Mouse (Mus musculus): ENCODE results near the gene Ccdc151. TPM values are rescaled to one million over a fixed set of nuclear protein-coding genes. Genes with fewer than 3 reads are reported as not detected.

Ccdc151 gene
- polyA plus RNA-seq, 2 experiments from 2014 or later = not detected

DNA sequence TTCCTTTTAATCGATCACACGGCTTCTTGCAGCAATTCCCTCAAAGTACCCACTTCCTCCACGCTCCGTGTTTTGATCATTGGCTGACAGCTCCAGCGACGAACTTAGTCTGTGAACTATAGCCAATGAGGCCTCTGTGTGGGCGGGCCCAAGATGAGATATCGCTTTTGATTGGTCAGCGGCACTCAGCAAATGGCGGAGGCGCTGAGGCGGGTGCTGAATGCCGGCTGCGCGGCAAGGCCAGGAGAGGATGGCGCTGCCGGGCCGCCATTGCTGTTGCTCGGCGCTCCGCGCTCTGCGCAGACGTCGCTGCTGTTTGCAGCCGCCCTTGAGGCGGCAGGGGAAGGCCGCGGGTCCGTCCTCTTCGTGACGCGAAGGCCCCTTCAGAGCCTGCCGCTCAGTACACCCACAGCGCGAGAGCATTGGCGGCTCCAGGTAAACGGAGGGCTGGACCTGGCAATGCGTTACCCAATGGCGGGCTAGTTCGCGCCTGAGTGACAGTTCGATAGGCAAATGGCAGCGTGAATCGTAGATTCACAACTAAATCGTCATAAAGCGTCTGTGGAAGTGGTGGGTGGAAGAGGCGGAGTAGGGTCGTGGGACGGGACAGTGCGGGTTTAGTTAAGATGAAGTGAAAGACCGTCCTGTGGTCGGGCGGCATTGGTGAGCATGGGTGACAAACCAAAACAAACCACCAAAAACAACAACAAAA lies 46.7 kb downstream of the Ccdc151 start, which contains the start of gene Swsap1:
TSS of gene Swsap1 (plus strand) at position 186 of the 712 bp plus-strand sequence.
- ATAC-seq = peak; percentile 89

DNA sequence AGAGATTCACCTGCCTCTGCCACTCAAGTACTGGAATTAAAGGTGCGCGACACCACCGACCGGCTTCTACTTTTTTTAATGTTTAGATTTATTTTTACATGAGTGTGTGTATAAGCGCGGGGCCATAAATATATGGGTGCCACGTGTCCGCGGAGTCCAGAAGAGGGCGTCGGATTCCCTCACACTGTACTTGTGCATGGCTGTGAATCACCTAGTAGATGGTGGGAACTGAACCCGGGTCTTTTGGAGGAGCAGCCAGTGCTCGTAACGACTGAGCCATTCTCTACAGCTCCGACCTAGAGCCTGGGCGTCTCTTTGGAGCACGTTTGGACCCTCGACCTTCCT lies 47.2 kb downstream of the Ccdc151 start:
- peak; percentile 29 for ATAC-seq

- ATAC-seq = no peak
Measured at GRCm38 (mm10) chr9:21954635-21955034, 47.8 kb downstream of the Ccdc151 start.

DNA sequence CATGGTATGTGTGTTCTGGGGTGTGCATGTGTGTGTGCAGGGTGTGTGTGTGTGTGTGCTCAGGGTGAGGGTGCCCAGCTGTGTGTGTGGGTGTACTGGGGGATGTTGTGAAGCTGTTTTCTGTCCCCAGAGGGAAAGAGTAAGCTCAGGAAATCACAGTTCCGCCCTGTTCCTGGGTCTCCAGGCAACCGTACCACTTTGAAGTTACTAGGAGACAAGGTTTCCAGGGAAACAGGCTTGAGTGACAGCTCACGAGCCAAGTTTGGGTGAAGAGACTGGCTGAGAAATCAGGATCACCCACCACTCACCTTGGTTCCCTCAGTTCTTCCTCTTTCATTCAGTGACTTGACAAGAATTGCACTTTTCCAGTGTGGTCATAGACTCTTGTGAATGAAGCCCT lies 48.8 kb downstream of the Ccdc151 start:
- ATAC-seq = no peak

GRCm38 (mm10) chr9:21951977-21952376 lies 50.5 kb downstream of the Ccdc151 start:
- no peak for ATAC-seq

DNA sequence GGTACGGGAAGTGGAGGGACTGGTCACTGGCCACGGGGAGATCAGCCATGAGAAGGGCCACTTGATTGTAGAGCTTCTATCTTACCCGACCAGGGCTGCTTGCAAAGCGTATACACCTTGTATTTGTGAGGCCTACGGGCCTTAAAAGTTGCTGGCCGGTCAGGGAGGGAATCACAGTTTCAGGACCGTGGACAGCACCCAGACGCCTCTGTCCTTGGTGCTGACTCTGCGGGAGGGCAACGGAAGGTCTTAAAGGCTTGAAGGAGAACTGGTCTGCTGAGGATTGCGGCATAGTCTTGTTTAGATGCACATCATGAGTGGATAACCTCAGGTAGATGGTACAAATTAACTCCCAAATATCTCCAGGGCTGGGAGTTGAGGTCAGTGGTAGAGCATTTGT lies 52.1 kb downstream of the Ccdc151 start:
- ATAC-seq = no peak

DNA sequence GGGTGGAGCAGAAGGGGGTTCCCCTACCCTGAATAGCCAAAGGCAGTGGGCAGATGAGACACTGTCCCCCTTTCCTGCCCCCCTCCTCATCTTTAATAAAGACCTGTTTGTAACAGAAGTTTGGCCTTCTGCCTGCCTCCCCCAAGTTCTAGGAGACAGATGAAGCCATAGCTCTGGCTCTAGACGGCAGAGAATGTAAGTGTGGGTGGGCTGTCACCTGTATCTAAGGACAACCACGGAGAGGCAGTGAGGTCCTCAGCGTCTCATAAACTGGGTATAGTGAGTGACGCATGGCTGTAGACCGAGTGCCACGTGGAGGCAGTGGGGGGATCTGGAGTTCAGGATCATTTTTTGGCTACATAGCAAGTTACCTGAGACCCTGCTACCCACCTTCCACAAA lies 53.6 kb downstream of the Ccdc151 start:
- ATAC-seq = no peak

GRCm38 (mm10) chr9:21948146-21948545 lies 54.3 kb downstream of the Ccdc151 start:
- no peak for ATAC-seq

DNA sequence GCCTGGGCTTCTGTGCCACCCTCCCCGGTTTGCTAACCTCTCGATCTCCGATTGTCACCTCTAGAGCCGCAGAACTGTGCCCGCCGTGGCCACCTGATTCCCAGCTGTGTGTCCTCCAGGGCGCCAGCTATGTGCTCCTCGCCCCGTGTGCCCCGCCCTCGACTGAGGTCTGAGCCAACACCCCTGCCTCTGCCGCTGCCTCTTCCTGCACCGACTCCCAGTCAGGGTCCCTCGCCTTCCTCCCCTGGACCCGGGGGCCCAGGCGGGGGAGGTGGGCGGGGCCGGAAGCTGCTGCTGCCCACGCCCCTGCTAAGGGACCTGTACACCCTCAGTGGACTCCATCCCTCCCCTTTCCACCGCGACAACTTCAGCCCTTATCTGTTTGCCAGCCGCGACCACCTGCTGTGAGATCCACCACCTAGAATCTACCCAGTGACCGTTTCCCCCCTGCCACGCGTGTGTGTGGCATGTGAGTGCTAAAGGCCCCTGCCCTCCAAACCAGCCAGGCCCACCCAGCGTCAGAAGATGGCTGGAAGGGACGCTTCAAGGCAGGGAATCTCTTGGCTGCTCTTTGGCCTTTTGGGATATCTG lies 54.8 kb downstream of the Ccdc151 start:
- no peak for ATAC-seq

GRCm38 (mm10) chr9:21944267-21944666 lies 58.2 kb downstream of the Ccdc151 start:
- no peak for ATAC-seq

GRCm38 (mm10) chr9:21943638-21944037 lies 58.8 kb downstream of the Ccdc151 start:
- ATAC-seq = no peak

- no peak for ATAC-seq
Measured at GRCm38 (mm10) chr9:21943046-21943445, 59.4 kb downstream of the Ccdc151 start.

Other genes starting within 250 kb of the Ccdc151 start
- 10 to 100 TPM; 18.7 to 25.8 TPM for gene Spc24, start 242.3 kb downstream of the Ccdc151 start, polyA plus RNA-seq (2017; shearing (Covaris generic))
- not detected for gene Kank2, start 203.9 kb downstream of the Ccdc151 start, polyA plus RNA-seq (2017; shearing (Covaris generic))
- gene Angptl8, start 167.1 kb downstream of the Ccdc151 start, polyA plus RNA-seq (2017; shearing (Covaris generic)) = not detected
- 1 to 10 TPM in 1 of 2 experiments, under 1 TPM in 1; 0.94 to 1.8 TPM for gene Dock6, start 150.0 kb downstream of the Ccdc151 start, polyA plus RNA-seq (2017; shearing (Covaris generic))
- 1 to 10 TPM; 5.8 to 7.1 TPM for gene Rab3d, start 84.4 kb downstream of the Ccdc151 start, polyA plus RNA-seq (2017; shearing (Covaris generic))
- not detected for gene Ccdc159, start 75.2 kb downstream of the Ccdc151 start, polyA plus RNA-seq (2017; shearing (Covaris generic))
- 1 to 10 TPM; 2.6 to 4.7 TPM for gene Tmem205, start 75.1 kb downstream of the Ccdc151 start, polyA plus RNA-seq (2017; shearing (Covaris generic))
- gene Plppr2, start 65.6 kb downstream of the Ccdc151 start, polyA plus RNA-seq (2017; shearing (Covaris generic)) = under 1 TPM; 0.17 to 0.36 TPM
- 1 to 10 TPM; 2.1 to 3.8 TPM for gene Swsap1, start 46.9 kb downstream of the Ccdc151 start, polyA plus RNA-seq (2017; shearing (Covaris generic))
- gene Epor, start 39.1 kb downstream of the Ccdc151 start, polyA plus RNA-seq (2017; shearing (Covaris generic)) = under 1 TPM in 1 of 2 experiments, not detected in 1; 0.36 TPM
- gene Rgl3, start 13.2 kb downstream of the Ccdc151 start, polyA plus RNA-seq (2017; shearing (Covaris generic)) = not detected
- gene Prkcsh, start 172 bp upstream of the Ccdc151 start, polyA plus RNA-seq (2017; shearing (Covaris generic)) = 10 to 100 TPM; 28.9 to 43.9 TPM
- not detected for gene Elavl3, start 49.4 kb upstream of the Ccdc151 start, polyA plus RNA-seq (2017; shearing (Covaris generic))
- not detected for gene Gm49318, start 68.6 kb upstream of the Ccdc151 start, polyA plus RNA-seq (2017; shearing (Covaris generic))
- gene Zfp653, start 68.7 kb upstream of the Ccdc151 start, polyA plus RNA-seq (2017; shearing (Covaris generic)) = 1 to 10 TPM; 3.3 to 4.0 TPM
- gene Ecsit, start 82.8 kb upstream of the Ccdc151 start, polyA plus RNA-seq (2017; shearing (Covaris generic)) = 10 to 100 TPM; 31.0 to 31.1 TPM
- not detected for gene Cnn1, start 96.6 kb upstream of the Ccdc151 start, polyA plus RNA-seq (2017; shearing (Covaris generic))
- 100 to 1,000 TPM in 1 of 2 experiments, 10 to 100 TPM in 1; 96.8 to 108 TPM for gene Elof1, start 114.5 kb upstream of the Ccdc151 start, polyA plus RNA-seq (2017; shearing (Covaris generic))
- 100 to 1,000 TPM; 208 to 219 TPM for gene Acp5, start 133.1 kb upstream of the Ccdc151 start, polyA plus RNA-seq (2017; shearing (Covaris generic))
- 10 to 100 TPM; 49.5 to 56.8 TPM for gene Pigyl, start 154.2 kb upstream of the Ccdc151 start, polyA plus RNA-seq (2017; shearing (Covaris generic))
- gene Zfp872, start 185.5 kb upstream of the Ccdc151 start, polyA plus RNA-seq (2017; shearing (Covaris generic)) = under 1 TPM in 1 of 2 experiments, not detected in 1; 0.17 TPM
- gene Zfp809, start 223.1 kb upstream of the Ccdc151 start, polyA plus RNA-seq (2017; shearing (Covaris generic)) = 10 to 100 TPM; 42.6 to 43.0 TPM

Data from activated CD4-positive, CD25-positive, alpha-beta regulatory T cell, adult 4 months (primary cell).